Mouse (Mus musculus) hindbrain, embryonic 11.5 days (tissue): ENCODE measurements around the gene Thpo. TPM values are rescaled to one million over a fixed set of nuclear protein-coding genes. Genes with fewer than 3 reads are reported as not detected.

ENCODE experiments used
- ATAC-seq: fragments of 200-750 bp; cut with Nextera tagmentation; 2 replicates; pipeline ENCODE4 v1.8.0; 2017; ENCODE audit warnings: mild to moderate bottlenecking, moderate TSS enrichment, moderate library complexity; ENCODE audit not compliant: low FRiP score
- DNase-seq: peaks from one replicate; pipeline ENCODE4 v3.0.0-alpha.2; 2015; ENCODE audit warnings: low spot score
- H3K27ac ChIP-seq: fragments of 300-500 bp; sonication (generic); 2 replicates; pipeline ENCODE4 v1.5.1; 2014; ENCODE audit warnings: mild to moderate bottlenecking, low read depth, low read length
- H3K27me3 ChIP-seq: fragments of 300-500 bp; sonication (generic); 2 replicates; pipeline ENCODE4 v1.6.1; 2014; ENCODE audit warnings: mild to moderate bottlenecking, low read length, moderate library complexity, mixed read lengths; ENCODE audit not compliant: control insufficient read depth, insufficient read depth
- H3K36me3 ChIP-seq: fragments of 300-500 bp; sonication (generic); 2 replicates; pipeline ENCODE4 v1.6.1; 2014; ENCODE audit warnings: mild to moderate bottlenecking, low read length, moderate library complexity, mixed read lengths; ENCODE audit not compliant: control insufficient read depth, insufficient read depth
- H3K4me1 ChIP-seq: fragments of 300-500 bp; sonication (generic); replicated peaks from 2 replicates; pipeline ENCODE4 v1.6.1; 2014; ENCODE audit warnings: low read length, mixed read lengths; ENCODE audit not compliant: control insufficient read depth, insufficient read depth
- H3K4me2 ChIP-seq: fragments of 300-500 bp; sonication (generic); replicated peaks from 2 replicates; pipeline ENCODE4 v1.6.1; 2014; ENCODE audit warnings: mild to moderate bottlenecking, low read depth, low read length
- H3K4me3 ChIP-seq: fragments of 300-500 bp; sonication (generic); 2 replicates; pipeline ENCODE4 v1.5.1; 2014; ENCODE audit warnings: low read depth, low read length
- H3K9ac ChIP-seq: fragments of 300-500 bp; sonication (generic); 2 replicates; pipeline ENCODE4 v1.6.1; 2014; ENCODE audit warnings: low read depth, low read length
- H3K9me3 ChIP-seq: fragments of 300-500 bp; sonication (generic); 2 replicates; pipeline ENCODE4 v1.6.1; 2016; ENCODE audit warnings: low read length; ENCODE audit not compliant: control insufficient read depth
- WGBS: fragments of 180-500 bp; shearing (Covaris S2); extraction: QIAGEN DNeasy Blood & Tissue Kit; methylation state at CpG from one replicate; pipeline ENCODE4 v1.1.7; 2014; 5-methylcytosine and 5-hydroxymethylcytosine counted together
- polyA plus RNA-seq: library from polyadenylated mRNA; unstranded; fragments of >200 nt; fragmentation: Nextera tagmentation; extraction: Ambion mirVana; gene quantifications from 2 replicates; pipeline ENCODE4 v1.2.1, GENCODE M21; 2014

The Thpo gene
- polyA plus RNA-seq, 1 experiment from 2014 or later: 0.83 TPM

DNA sequence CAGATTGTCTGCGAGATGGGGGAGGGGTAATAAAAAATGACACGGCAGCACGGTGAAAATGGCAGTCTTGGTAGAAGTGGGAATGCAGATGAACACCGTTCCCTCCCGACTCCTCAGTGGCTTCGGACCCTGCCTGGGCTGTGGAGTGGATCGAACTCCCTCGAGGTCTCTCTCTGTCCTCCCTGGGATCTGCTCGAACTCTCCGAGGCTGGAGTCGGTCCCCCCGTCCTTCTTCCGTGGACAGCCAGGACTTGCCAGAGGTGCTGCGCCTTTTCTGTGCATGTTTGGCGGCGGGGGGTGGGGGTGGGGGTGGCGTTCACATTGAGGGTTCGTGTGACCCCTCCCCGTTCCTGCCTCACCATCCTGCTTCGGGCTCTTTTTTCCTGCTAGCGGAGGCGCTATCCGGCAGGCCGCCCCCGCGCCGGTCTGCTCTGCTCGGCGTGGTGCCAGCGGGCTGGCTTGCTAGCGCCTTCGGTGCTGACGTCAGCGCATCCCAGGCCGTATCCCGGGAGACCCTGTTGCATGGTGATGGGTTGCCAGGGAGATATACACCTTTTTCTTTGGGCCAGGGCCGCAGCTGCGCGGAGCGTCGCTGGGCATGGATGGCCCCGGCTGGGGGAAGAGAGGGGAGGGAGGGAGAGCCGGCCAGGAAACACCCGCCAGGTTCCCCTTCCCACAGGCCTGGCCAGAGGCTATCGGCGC, 38.5 kb downstream of the Thpo start:
- H3K4me3 ChIP-seq: peak overlapping the region; percentile 26
- H3K9ac ChIP-seq: peak overlapping the region; percentile 48
- peak; percentile 92 for DNase-seq
- no peaks in the 10 kb centered on the region for H3K36me3 ChIP-seq
- peaks cover 9% of the 10 kb centered on the region for H3K4me1 ChIP-seq
- peak; percentile 75 for ATAC-seq
- H3K27ac ChIP-seq: peak overlapping the region; percentile 47
- no peaks in the 10 kb centered on the region for H3K27me3 ChIP-seq
- 3% methylated on average over 46 of the region's 46 CpGs for WGBS
- no peaks in the 10 kb centered on the region for H3K9me3 ChIP-seq
- H3K4me2 ChIP-seq: peak overlapping the region; percentile 53

DNA sequence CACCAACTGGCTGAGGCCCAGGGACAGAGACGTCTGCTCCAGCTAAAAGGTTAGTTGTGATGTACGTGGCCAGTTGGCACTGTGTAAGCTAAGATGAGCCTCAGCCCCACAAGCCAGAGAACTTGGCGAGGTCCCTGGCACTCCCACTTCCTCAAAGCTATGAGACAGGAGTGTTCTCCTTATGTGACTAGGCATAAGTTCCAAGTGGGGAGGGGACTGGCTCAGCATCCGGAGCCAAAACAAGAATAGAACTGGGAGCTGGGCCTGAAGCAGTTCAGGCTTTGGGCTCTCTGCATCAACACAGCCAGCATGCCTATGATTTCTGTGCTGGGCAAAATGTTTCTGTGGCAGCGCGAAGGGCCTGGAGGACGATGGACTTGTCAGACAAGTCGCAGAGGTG, 39.5 kb downstream of the Thpo start:
- ATAC-seq (no peak), DNase-seq (no peak)
- 77% methylated on average over 8 of the region's 8 CpGs for WGBS
- peaks cover 9% of the 10 kb centered on the region for H3K4me1 ChIP-seq
- H3K9ac ChIP-seq: no peak overlapping the region
- no peaks in the 10 kb centered on the region for H3K9me3 ChIP-seq
- no peak overlapping the region for H3K4me3 ChIP-seq
- no peak overlapping the region for H3K27ac ChIP-seq
- H3K27me3 ChIP-seq: no peaks in the 10 kb centered on the region
- no peak overlapping the region for H3K4me2 ChIP-seq
- H3K36me3 ChIP-seq: no peaks in the 10 kb centered on the region

DNA sequence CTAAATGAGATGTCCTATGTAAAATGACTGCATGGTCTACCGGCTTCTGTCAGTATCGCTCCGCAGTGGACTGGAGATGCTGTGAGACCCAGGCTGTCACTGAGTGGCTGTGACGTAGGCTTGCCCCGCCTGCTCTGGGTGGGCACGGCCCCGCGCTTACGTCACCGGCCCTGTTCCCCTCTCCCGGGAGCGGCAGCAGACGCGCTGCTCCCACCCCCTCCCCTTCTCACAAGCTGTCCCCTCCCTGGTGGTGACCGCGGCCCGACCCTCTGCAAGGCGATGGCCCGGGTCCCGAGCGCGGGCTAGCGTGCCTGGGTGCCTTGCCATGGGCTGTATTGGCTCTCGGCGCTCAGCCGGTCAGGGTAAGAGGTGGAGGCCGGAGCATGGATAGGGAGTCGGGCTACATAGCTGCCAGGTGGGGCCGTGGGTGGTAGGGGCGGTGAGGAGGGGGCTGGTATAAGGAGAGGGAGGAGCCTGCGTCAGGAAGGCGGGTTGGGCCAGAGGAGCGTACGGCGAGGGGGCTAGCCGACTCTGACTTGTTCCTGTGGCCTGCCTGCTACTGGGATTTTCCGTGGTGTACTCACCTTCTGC, 41.1 kb downstream of the Thpo start, which contains the start of gene Fam131a:
Fam131a (plus strand) TSS at position 131 of the 591 bp plus-strand sequence.
- Histone ChIP-seq H3K27me3 (no peaks in the 10 kb centered on the region), H3K4me2 (peak within 1 kb of the TSS; percentile 72), H3K9ac (peak within 1 kb of the TSS; percentile 52), H3K27ac (peak within 1 kb of the TSS; percentile 80), H3K4me1 (peaks cover 9% of the 10 kb centered on the region), H3K36me3 (peaks cover 9% of the 10 kb centered on the region), H3K4me3 (peak within 1 kb of the TSS; percentile 41), H3K9me3 (no peaks in the 10 kb centered on the region)
- ATAC-seq (peak; percentile 95), DNase-seq (peak; percentile 95)
- WGBS: under 1% methylated on average over 33 of the region's 37 CpGs

DNA sequence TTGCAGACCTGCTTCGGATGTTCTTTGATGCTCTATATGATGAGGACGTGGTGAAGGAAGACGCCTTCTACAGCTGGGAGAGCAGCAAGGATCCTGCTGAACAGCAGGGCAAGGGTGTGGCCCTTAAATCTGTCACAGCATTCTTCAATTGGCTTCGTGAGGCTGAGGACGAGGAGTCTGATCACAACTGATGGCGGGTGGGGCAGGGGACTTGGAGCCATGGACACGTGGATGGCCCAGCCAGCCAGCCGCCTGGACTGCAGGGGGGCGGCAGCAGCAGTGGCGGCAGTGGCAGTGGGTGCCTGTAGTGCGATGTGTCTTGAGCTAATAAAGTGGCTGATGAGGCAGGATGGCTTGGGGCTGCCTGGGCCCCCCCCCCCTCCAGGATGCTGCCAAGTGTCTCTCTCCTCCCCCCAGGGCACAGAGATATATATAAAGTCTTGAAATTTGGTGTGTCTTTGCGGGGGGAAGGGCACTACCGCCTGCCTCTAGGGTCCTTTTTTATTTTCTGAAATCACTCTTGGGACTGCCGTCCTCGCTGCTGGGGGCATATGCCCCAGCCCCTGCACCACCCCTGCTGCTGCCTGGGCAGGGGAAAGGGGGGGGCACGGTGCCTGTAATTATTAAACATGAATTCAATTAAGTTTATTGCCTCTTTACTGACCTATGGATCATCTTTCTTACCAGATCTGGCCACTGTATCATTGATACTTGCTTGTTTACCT, 41.9 kb downstream of the Thpo start:
- Histone ChIP-seq H3K9me3 (no peaks in the 10 kb centered on the region), H3K4me2 (no peak overlapping the region), H3K36me3 (peaks cover 9% of the 10 kb centered on the region), H3K4me3 (no peak overlapping the region), H3K27ac (peak overlapping the region; percentile 7; the same call in 1 of the 2 replicates), H3K9ac (no peak overlapping the region), H3K27me3 (no peaks in the 10 kb centered on the region), H3K4me1 (peaks cover 9% of the 10 kb centered on the region)
- DNase-seq (no peak), ATAC-seq (no peak)
- WGBS: 43% methylated on average over 16 of the region's 16 CpGs

DNA sequence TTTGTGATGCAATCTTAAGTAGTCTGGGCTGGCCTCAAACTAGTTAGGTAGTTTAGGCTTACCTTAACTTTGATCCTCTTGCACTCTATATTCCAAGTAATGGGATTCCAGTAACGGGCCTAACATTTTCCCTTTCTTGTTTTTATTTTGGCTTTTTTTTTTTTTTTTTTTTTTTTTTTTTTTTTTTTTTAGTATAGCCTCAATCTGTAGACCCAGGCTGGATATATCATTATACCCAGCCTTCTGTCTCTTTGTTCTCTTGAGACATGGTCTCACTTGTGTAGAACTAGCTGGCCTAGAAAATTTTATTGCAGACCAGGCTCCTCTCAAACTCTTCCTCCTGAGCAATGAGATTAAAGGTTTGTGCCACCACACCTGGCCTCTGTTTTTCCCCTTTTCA, 42.7 kb downstream of the Thpo start:
- Histone ChIP-seq H3K27me3 (no peaks in the 10 kb centered on the region), H3K27ac (no peak overlapping the region), H3K9me3 (no peaks in the 10 kb centered on the region), H3K9ac (no peak overlapping the region), H3K4me3 (no peak overlapping the region), H3K4me1 (peaks cover 9% of the 10 kb centered on the region), H3K36me3 (peaks cover 9% of the 10 kb centered on the region), H3K4me2 (no peak overlapping the region)
- 88% methylated on average over 1 of the region's 1 CpGs for WGBS
- no peak for DNase-seq
- no peak for ATAC-seq

DNA sequence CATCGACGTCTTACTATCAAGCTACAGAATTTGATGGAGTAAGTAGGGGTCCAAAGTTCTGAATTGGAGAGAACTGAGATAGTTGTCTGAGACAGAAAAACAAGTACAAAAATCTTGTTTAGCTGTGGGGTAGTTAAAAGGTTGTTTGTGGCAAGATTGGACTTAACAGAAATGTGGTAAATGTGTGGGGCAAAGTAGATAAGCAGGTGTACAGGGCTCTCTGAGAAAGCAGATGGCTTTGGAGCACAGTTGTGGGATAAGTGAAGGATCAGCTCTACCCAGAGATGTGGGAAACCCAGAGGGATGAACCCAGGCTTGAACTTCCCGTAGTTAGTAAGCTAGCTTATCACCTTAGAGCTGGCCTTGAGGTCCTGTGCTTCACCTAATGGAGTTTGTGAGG, 43.5 kb downstream of the Thpo start:
- H3K36me3 ChIP-seq: peaks cover 14% of the 10 kb centered on the region
- ATAC-seq: no peak
- H3K9ac ChIP-seq: no peak overlapping the region
- no peaks in the 10 kb centered on the region for H3K9me3 ChIP-seq
- H3K27me3 ChIP-seq: no peaks in the 10 kb centered on the region
- no peak overlapping the region for H3K4me2 ChIP-seq
- no peak overlapping the region for H3K4me3 ChIP-seq
- H3K27ac ChIP-seq: no peak overlapping the region
- 91% methylated on average over 3 of the region's 3 CpGs for WGBS
- DNase-seq: no peak
- peaks cover 4% of the 10 kb centered on the region; the same call in 1 of the 2 replicates for H3K4me1 ChIP-seq

DNA sequence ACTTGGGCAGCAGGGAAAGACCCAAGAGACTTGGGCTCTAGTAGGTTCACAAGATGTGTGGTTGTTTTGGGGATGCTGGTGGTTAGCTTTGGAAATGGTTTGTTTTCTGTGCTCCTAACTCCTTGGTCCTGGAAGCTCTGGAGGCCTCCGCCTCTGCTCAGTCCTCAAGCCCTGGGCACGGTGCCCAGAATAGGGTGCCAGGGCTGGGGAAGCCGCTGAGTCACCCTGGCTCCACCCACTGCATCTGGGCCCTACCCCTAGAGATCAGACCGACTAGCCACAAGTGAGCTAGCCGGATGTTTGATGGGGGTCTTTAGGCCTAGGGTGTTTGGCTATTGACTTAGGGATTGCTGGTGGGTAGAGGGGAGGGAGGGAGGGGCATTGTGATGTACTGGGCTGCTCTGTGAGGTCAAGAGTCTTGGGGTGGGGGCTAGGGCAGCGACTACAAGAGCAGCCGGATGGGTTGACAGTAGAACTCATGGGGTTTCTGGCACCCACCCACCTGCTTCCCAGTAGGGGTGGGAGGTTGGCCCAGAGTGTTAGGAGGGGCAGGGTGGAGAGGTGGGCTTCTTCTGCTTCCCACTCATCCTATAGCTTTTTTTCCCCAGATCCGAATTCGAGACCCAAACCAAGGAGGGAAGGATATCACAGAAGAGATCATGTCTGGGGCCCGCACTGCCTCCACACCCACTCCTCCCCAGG, 56.2 kb downstream of the Thpo start:
- H3K27ac ChIP-seq: no peak overlapping the region
- peaks cover 44% of the 10 kb centered on the region for H3K36me3 ChIP-seq
- DNase-seq: no peak
- no peak for ATAC-seq
- no peak overlapping the region for H3K9ac ChIP-seq
- no peaks in the 10 kb centered on the region for H3K9me3 ChIP-seq
- H3K4me1 ChIP-seq: peaks cover 4% of the 10 kb centered on the region
- H3K4me3 ChIP-seq: no peak overlapping the region
- 92% methylated on average over 10 of the region's 10 CpGs for WGBS
- no peaks in the 10 kb centered on the region for H3K27me3 ChIP-seq
- no peak overlapping the region for H3K4me2 ChIP-seq

DNA sequence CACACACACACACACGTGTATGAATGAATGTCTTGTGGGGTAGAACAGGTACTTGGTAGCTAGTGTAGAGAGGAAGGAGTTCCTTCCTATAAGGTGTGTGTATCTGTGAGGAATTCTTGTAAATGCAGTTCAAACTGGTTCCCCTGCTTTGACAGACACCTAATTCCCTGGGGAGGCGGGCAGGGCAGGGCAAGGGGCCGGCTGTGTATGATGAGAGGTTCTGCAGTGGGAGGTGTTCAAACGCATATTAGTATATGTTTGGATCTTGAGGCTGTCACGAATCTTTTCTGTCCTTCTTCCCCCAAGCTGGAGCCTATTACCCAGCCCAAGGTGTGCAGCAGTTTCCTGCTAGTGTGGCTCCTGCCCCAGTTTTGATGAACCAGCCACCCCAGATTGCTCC, 56.9 kb downstream of the Thpo start:
- ATAC-seq: no peak
- WGBS: 87% methylated on average over 5 of the region's 5 CpGs

More for the DNA sequence above, 56.9 kb downstream of the Thpo start:
- no peak overlapping the region for H3K27ac ChIP-seq
- no peak for DNase-seq
- H3K9ac ChIP-seq: no peak overlapping the region
- H3K4me2 ChIP-seq: no peak overlapping the region
- H3K27me3 ChIP-seq: no peaks in the 10 kb centered on the region
- no peaks in the 10 kb centered on the region for H3K9me3 ChIP-seq
- H3K4me3 ChIP-seq: no peak overlapping the region
- peaks cover 4% of the 10 kb centered on the region for H3K4me1 ChIP-seq
- peaks cover 37% of the 10 kb centered on the region for H3K36me3 ChIP-seq
